Mouse (Mus musculus) embryo, embryonic 10 days (tissue): Measurements from ENCODE around the gene Rapgef4.
A peak's percentile ranks its signal among the peaks of the same experiment; 100 is the strongest.

Source experiments
- DNase-seq: peaks from one replicate; pipeline ENCODE4 v3.0.0-alpha.2; 2015; ENCODE audit warnings: low spot score

Rapgef4 gene

DNA sequence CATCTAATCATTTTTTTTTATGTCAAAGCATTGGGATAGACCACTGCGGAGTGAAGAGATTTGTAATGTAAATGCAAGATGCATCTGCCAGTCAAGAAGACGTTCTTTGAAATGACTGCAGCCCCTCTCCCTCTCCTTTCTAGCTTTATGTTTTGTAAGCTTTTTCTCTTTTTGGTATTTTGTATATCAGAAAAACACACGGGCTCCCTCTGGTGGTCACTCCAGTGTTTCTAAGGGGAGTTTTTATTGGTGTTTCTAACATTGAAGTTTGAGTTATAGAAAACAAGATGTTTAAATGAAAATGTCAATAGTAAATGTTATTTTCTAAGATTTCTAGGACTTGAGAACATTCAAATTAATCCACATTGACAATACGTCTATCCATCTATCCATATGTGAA lies 168.0 kb downstream of the Rapgef4 start:
- peak; percentile 44 for DNase-seq

GRCm38 (mm10) chr2:72151792-72152554 lies 170.9 kb downstream of the Rapgef4 start:
- DNase-seq: no peak

GRCm38 (mm10) chr2:72152746-72153145 lies 171.7 kb downstream of the Rapgef4 start:
- no peak for DNase-seq

DNA sequence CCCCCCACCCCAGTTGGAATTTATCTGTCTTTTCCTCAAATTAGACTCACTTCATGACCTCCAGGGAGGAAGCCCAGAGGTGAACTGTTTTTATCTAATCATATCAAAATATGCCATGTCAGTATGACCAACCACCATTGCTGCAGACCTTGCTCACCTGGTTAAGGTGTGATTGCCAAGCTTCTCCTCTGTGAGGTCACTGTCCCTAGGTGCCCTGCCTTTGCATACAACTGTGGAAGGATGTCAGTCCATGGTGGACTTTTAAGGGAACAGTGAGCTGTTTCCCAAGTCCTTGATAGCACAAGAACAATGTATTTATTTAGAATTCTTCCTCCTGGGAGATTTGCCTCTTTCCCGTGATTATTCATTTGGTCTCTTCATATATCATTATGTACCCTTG lies 172.8 kb downstream of the Rapgef4 start:
- no peak for DNase-seq

DNA sequence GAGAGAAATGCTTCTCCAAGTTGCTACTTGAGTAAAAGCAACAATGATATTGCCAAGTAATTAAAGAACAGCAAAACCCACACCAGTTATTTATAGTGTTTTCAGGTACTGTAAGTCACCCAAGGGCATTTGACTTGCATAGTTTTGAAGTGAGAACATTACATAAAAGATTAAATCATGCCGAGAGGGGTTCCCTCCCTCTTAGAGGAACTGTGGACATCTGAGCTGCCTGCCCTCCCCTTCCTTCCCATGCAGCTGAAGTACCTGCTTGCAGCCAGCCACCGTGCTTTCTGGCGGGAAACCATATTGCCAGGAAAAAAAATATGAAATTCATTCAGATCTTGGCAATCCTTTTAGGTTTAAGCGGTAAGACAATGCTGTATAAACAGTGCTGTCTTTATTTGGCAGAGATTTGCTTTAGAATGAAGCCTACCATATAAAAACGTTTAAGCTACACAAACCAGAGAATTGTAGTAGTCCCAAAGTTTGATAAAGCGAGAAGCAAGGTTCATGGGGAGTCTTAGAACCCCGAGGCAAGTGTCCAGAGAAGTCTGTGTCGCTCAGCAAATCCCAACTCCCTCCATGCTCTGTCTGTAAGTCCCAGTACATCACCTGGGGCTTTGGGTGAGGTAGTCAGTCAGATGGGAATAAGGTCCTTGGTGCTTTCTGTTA lies 174.2 kb downstream of the Rapgef4 start:
- DNase-seq: no peak

GRCm38 (mm10) chr2:72156484-72156883 lies 175.4 kb downstream of the Rapgef4 start:
- no peak for DNase-seq

DNA sequence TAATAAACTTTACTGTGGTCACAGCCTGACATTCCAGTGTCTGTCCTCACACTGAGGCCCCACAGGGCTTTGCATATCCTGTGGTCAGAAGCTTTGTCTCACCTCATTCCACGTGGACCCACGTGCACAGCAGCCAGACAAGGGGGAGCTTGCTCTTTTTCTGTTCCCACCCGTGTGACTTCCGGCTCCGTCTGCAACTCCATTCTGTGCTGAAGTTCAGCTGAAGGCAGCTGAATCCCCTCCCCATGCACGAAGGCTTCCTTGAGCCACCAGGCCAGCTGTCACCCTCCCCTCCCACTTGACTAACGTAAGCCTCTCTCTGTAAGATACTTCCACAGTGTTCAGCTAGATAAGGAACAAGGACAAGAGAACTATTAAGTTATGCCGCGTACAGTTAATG lies 176.5 kb downstream of the Rapgef4 start:
- peak; percentile 33 for DNase-seq

DNA sequence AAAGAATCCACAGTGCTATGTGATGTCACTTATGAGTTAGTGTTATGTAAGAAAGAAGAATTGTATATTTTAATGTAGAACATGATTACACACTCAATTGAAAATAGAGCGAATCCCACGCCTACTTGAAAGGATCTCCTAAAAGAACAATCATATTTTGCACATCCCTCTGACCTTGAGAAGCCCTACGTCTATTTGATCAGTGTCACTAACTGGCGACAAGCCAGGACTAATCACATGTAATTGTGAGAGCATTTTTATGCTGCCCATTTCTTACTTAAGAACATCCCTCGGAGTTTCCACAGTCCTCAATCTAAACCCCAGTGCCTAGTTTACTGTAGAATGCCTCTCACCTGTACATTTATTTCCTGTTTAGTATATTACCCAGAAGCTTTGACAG lies 177.0 kb downstream of the Rapgef4 start:
- DNase-seq: no peak

DNA sequence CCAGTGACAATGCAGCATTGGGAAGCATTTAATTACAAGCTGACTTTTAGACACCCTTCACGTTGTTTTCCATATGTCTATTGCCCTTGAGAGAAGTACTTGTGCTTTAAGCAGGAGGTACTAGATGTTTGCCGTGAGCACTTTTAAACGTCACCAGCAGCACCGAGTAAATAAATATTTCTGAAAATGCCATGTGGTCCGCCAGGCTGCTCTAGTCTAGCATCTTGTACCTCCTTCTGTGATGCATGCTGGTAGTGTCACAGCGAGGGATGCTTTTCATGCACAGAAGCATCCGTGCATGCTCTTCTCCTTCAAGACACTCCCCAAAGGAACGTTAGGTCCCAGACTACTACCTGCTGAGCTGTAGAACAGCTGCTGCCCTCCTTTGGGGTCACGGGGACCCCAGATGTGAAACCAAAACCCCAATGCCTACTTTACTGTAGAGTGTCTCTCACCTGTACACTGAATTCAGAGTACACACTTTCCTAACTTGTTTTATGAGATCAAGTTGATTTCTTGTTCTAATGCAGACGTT lies 177.7 kb downstream of the Rapgef4 start:
- no peak for DNase-seq

DNA sequence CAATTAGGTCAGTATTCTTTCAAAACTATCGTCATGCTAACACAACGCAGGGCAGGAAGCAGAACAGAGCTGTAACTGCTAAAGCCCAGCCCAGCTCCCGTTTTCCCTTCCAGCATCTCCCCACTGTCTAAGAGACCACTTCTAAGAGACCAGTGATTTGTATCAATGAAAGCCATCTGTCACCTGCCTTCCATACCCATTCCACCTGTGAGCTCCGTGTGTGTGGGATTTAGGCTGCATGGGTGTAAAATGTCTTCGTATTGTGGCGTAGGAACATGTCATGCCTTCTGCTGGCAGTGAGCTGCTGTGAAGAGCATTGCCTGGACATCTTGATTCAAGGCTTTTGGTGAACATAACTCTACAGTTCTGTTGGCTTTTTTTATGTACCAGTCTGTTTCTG lies 178.2 kb downstream of the Rapgef4 start:
- DNase-seq: no peak

DNA sequence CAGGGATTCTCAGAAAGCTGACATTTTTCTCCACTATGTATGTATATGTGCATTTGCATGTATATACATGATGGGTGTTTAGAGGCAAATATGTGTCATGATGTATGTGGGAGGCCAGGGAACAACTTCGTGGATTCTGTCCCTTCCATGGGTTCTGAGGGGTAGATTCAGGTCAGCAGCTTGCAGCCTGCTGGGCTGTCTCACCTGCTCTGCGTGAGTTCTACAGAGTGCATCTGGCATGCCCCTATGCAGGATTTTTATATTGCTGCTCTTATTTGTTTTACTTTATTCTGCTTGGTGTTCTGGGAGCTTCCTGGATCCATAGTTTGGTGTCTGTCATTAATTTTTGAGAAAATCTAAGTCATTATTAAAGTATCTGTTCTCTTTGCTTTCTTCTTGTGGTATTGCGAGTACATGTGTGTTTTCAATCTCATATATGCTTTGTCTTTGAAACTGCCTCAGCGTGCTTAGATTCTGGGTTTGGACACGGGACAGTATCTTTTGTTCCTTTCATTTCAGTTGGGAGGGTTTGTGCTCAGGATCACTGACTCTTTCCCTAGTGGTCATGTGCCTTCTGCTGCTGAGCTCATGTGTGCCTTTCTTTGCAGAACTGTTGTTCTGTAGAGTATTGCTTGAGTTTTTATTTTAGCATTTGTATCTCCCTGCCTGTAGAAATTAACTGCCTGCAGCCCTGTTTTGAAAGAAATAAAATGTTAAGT lies 184.3 kb downstream of the Rapgef4 start:
- DNase-seq: no peak

- DNase-seq: peak; percentile 43
Measured at GRCm38 (mm10) chr2:72169451-72170100, 188.5 kb downstream of the Rapgef4 start.

DNA sequence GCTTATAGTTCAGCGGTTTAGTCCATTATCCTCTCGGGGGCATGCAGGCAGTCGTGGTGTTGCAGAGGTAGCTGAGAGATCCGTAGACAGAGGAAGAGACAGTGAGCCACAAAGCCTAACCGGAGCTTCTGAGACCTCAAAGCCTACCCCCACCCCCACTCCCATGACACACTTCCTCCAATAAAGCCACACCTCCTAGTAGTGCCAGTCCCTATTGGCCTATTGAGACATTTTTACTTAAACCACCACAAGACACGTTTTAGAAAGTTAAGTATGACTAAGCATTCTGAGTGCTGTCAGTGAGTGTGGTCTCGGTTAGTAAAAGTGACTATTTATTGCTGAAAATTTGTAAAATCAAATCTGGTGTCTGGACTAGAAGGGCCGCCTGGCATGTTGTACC lies 189.5 kb downstream of the Rapgef4 start:
- no peak for DNase-seq

DNA sequence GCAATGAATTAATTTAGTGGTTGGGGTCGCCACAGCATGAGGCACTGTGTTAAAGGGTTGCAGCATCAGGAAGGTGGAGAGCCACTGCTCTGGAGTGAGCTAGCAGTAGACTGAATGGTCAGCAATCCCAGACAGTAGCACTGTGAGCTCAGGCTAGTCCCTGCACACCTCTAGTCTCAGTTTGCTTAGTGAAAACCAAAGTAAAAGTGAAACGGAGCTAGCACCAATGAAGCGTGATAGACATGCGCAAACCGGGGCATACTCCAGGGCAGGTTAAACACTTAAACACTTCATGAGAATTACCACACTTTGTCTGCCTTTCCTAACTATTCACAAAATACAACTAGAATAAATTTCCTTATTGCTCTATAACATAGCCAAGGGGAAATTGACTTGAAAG lies 190.2 kb downstream of the Rapgef4 start:
- no peak for DNase-seq

DNA sequence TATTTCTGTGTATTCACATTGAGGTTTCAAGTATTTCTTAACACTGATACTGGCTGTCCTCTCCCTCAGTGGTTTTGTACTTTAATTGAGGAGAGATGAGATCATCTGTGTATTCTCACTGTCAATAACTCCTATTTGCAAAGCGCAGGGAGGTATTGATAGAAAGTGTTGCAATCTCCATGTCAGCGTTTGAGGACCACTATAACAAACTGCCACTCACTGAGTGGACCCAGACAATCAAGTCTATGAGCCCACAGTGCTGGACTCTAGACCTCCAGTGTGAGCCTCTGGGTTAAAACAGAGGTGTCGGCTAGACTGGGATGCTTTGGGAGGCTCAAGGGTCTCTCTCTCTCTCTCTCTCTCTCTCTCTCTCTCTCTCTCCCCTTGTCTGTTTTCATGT lies 192.0 kb downstream of the Rapgef4 start:
- DNase-seq: no peak

- DNase-seq: no peak
Measured at GRCm38 (mm10) chr2:72173844-72174243, 192.8 kb downstream of the Rapgef4 start.

- no peak for DNase-seq
Measured at GRCm38 (mm10) chr2:72175536-72175935, 194.5 kb downstream of the Rapgef4 start.

- DNase-seq: no peak
Measured at GRCm38 (mm10) chr2:72175971-72176370, 194.9 kb downstream of the Rapgef4 start.

- no peak for DNase-seq
Measured at GRCm38 (mm10) chr2:72177214-72178023, 196.4 kb downstream of the Rapgef4 start.

GRCm38 (mm10) chr2:72178025-72178424 lies 197.0 kb downstream of the Rapgef4 start:
- no peak for DNase-seq

DNA sequence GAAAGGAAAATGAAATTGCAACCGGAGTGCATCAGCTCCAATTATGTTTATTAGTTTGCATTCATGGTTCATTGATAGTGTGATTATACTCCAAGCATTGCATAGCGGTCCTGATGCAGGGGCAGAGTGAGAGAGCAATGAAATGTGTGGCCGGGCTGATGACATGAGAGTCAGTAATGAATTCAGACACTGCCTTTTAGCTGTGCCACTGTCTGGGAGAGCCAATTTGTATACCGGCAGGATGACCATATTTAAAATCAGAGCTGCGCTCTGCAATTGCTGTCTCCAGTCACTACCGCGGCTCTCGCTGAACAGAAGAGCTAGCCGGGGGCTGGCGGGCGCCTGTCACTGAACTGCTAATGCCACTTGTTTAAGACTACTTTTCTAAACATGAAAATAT lies 197.5 kb downstream of the Rapgef4 start:
- no peak for DNase-seq
